Mouse (Mus musculus) Muller cell, postnatal 12 days (primary cell): ENCODE results near the gene Nr4a1.

Experiments
- DNase-seq: peaks from one replicate; pipeline ENCODE4 v3.0.0-alpha.2; 2015; ENCODE audit errors: inconsistent ontology term

Nr4a1 gene

GRCm38 (mm10) chr15:101233183-101233582 lies 20.9 kb upstream of the Nr4a1 start:
- no peak for DNase-seq

DNA sequence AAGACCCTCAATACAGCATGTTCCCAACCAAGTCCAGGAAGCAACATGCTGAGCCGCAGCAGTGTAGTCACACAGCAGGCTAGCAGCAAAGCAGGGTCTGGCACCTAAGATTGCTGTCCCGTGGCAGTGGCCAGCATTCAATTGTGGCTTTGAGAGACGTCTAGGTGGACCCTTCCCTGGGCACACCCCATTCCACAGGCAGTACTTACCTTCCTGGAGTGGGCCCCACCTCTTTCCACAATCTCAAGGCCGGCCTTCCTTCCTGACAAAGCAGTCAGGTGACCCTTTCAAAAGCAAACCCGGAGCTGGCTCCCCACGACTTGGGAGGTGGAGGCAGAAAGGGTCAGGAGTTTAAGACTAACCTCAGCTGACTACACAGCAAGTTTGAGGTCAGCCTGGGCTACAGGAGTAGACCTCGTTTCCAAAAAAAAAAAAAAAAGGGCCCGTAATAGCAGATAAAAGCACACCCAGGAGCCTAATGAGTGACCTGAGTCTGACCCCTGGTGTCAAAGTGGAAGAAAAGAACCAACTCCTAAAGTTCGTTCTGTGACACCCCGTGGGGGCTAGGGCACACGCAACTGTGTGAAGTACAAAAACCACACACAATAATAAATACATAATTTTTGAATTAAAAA lies 20.3 kb upstream of the Nr4a1 start:
- no peak for DNase-seq

GRCm38 (mm10) chr15:101234611-101235341 lies 19.3 kb upstream of the Nr4a1 start:
- DNase-seq = no peak

GRCm38 (mm10) chr15:101235342-101235698 lies 18.7 kb upstream of the Nr4a1 start:
- DNase-seq = no peak

GRCm38 (mm10) chr15:101235728-101236327 lies 18.2 kb upstream of the Nr4a1 start:
- no peak for DNase-seq

GRCm38 (mm10) chr15:101236878-101237277 lies 17.2 kb upstream of the Nr4a1 start:
- DNase-seq = peak; percentile 66

GRCm38 (mm10) chr15:101238885-101239511 lies 15.1 kb upstream of the Nr4a1 start:
- DNase-seq = peak; percentile 54

DNA sequence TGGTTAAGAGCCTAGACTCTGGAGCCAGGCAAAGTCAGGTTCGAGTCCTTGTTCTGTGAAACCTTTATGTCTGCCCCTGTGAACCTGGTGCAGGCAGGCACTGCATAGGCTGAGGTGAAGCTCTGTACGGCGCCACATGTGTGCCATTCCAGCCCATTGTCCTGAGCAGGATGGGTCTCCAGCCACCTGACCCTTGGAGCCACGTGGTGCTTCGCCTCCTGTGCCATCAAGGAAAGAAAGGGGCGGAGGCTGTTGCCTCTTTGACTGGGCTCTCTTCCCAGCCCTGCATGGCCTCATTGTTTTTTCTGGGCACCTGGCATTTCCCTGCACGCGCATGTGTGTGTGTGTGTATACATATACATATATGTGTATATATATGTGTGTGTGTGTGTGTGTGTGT lies 14.2 kb upstream of the Nr4a1 start:
- DNase-seq = no peak

- DNase-seq = peak; percentile 88
Measured at GRCm38 (mm10) chr15:101240799-101241204, 13.3 kb upstream of the Nr4a1 start.

DNA sequence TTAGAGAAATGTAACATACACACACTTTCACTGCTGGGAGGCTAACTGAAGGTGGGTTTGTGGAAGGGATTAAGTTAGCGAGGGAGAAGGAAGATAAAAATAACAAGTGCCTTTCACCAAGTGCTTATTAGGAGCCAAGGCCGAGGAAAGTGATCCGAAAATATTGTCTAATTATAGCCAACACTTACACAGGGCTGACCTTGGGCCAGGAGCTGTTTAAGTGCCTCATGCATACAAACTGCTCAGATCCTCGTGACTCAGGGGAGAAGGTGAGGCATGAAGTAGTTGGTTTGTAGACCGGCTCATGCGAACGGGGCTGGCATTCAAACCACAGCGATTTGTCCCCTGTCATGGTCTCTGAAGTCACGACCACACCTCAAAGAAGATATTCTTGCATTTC lies 12.8 kb upstream of the Nr4a1 start:
- DNase-seq = no peak

DNA sequence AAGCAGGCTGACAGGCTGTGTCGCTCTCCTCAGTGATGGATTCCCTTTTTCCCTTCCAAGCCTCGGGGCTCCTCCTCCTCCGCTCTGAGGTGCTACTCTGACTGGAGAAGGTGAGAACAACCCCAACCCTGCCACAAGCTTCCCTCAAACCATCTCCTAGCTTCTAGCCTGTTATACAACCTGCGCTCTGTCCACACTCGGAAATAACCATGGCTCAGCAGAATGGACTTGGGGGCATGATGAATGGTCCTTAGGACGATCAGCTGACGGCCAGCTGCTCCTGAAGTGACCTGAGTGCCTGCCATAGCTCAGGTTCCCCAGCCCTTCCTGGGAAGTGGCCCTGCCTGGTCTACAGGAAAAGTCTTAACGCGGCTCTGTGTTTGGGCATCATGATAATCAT lies 12.2 kb upstream of the Nr4a1 start:
- DNase-seq = no peak

DNA sequence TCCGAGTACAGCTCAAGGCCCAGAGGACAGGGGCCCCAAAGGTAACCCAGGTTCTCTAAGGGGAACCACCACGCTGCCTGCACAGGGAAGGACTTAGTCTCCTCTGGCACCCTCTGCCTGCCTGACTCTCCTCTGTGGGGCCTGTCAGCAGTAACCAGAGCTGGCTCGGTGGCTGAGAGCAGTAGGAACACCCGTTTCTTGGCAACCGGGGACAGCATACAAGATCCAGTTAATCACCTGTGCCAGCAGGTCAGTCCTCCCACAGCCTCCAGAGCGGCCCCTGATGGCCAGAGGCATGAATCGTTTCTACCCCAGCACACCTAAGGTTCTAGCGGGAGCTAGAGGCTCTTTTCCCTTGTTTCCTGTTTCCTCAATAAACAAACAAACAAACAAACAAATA lies 11.4 kb upstream of the Nr4a1 start:
- no peak for DNase-seq

- DNase-seq = no peak
Measured at GRCm38 (mm10) chr15:101244012-101244411, 10.1 kb upstream of the Nr4a1 start.

DNA sequence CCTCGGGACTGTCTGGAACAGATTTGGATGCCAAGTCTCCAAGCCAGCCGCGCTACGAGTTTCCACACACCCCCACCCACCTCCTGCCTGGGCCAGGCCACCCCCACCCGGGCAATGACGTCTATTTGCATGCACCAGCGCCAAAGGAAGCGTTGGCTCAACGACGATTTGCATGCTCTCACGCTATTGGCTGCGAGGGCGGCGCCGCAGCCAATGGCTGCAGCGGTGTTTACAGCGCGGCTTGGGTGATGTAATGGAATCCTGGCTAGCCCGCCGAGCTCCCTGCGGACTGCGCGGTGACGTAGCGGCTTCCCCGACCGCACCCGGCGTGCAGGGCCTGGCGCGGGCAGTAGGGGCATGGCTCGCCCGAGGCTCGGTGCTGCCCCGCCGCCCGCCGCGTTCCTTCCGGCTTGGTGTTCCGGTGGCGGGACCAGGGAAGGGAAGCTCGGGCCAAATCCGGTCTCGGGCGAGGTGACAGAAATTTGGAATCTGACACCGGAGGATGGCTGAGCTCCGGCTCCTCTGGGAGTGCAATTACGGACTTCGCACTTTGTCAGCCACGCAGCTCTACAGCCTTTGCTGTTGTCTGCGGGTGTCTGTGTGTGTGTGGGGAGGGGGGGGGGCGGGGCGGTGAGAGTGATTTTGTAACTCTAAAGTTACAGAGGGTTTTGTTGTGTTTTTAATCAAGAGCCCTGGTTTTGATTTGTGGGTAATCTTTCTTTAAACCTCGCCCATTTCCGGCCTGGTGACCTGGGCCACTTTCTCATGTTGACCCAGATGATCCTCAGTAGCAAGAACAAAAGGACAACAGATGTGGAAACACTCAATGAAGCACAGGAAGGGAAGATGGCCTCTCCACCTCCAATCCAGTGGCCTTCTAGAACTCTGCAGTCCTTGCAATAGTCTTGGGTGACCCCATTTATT lies 7.6 kb upstream of the Nr4a1 start:
- DNase-seq = peak; percentile 98

- DNase-seq = no peak
Measured at GRCm38 (mm10) chr15:101247155-101247498, 6.9 kb upstream of the Nr4a1 start.

DNA sequence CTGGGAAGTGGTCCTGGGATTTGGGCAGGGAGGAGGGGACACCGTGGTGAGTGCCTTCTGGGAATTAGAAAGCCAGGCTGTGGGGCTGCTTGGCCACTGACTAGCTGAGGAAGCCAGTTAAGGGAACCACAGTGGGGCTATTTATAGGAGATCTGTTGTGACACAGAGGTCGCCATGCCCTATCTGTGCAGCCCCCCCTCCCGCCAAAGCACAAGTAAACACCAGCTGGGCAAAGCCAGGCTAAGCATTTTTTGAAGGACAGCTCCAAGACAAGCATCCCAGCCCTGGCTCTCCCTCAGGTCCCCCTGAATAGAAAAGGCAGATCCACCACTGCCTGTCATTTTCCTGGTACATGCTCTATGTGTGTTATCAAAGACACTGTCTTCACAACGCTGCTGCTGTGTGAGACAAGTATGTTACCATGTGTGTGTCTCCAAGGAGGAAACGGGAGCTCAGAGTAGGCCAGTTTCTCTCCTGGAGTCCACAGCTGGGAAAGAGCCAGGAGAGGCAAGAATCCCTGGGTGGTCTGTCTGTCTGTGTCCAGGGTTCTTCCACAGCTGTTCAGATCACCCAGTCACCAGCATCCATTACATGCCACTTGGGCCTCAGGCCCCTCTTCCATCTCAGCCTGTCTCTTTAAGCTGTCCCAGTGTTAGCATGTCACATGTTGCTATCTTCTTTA lies 5.9 kb upstream of the Nr4a1 start:
- DNase-seq = no peak

GRCm38 (mm10) chr15:101250220-101250800 lies 3.8 kb upstream of the Nr4a1 start:
- DNase-seq = no peak

DNA sequence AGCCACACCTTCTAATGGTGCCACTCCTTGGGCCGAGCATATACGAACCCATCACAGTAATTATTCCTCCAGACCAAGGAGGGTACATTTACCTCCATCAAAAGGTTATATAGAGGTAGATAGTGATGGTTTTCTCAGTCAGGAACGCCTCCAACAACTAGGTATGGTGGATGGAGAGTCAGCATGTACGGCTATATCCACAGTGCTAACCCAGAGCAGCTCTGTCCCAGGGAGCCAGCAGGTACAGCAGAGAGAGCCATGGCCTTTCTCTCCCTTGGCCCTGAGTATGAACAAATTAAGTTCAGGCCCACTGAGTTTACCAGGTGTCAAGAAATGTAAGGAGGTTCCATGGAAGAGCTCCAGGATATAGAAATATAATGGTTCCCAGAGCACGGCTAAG lies 2.1 kb upstream of the Nr4a1 start:
- no peak for DNase-seq

DNA sequence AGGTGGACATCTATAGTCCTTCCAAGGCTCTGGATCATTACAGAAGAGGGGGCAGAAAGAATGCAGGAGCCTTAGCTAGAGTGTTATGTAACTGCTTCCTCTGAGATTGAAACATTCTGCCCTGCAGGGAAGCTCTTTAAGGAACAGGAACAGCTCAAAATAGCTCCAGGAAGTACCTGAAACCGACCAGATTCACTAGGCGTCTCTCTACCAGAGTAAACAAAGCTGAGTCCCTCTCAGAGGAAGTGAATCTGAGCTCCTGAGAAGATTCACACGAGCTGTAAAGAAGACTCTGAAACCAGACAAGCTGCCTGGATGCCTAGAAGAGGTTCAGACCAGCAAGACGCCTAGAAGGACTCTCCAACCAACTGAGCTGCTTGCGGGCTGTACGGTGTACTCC lies 1.5 kb upstream of the Nr4a1 start:
- no peak for DNase-seq

DNA sequence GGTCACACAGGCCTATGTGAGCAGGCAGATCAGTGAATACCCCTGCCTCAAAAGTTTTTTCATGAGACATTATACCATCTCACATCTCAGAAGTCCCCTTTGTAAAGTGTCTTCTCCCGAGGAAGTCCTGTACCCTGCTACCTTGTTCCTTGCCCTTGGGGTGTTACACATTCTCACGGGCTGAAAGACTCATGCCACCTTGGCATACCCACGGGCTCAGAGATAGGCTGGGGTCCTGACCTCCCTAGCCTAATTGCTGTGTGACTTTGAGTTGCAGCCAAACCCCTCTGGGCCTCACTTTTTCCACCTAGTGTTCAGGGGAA lies 545 bp upstream of the Nr4a1 start:
- no peak for DNase-seq

GRCm38 (mm10) chr15:101255842-101256462 lies 1.9 kb downstream of the Nr4a1 start:
- no peak for DNase-seq
